Mouse (Mus musculus) adrenal gland, postnatal 4 days (tissue): ENCODE data around the gene Olfr1189. TPM values are rescaled to one million over a fixed set of nuclear protein-coding genes. Genes with fewer than 3 reads are reported as not detected.
"Not testable (repeated sequence)": the region's sequence is repeated elsewhere in the genome, so short reads cannot be mapped to it uniquely, and the experiment has no call there.

Source experiments
- DNase-seq, 2 experiments: peaks; one replicate each; pipeline ENCODE4 v3.0.0; 2021 to 2022; ENCODE audit warnings: low spot score in 2 of 2, mixed read lengths in 2 of 2
- long read RNA-seq, 2 experiments: library from polyadenylated mRNA; stranded (forward); transcript quantifications; one replicate each; pipeline ENCODE4 v2.0.0; 2021
- total RNA-seq, 2 experiments: library from RNA; stranded (reverse); gene quantifications; 2 replicates each; pipeline ENCODE4 v1.2.3; 2021

Gene Olfr1189
- total RNA-seq = not detected
- long read RNA-seq, experiment 1 = 0 reads
- long read RNA-seq, experiment 2 = 0 reads

- DNase-seq = no peak
These were observed at the start of gene Olfr1189 for GRCm38 (mm10) chr2:88586154-88586553. Gene Olfr1189, plus strand, starts transcription at chr2:88586454.

- no peak for DNase-seq
These were observed 29.6 kb upstream of the Olfr1189 start, which contains the start of gene Olfr1188 for GRCm38 (mm10) chr2:88556635-88557034. Gene Olfr1188, plus strand, starts transcription at chr2:88556935.

- DNase-seq = not testable (repeated sequence)
These were observed 13.6 kb upstream of the Olfr1189 start for GRCm38 (mm10) chr2:88572696-88573095.

GRCm38 (mm10) chr2:88640242-88640641, 54.0 kb downstream of the Olfr1189 start, which contains the start of gene Olfr1191-ps1:
Gene Olfr1191-ps1, plus strand, starts transcription at chr2:88640542.
- not testable (repeated sequence) for DNase-seq

Other genes starting within 250 kb of the Olfr1189 start
- not detected for gene Olfr1176, start 249.7 kb upstream of the Olfr1189 start, total RNA-seq
- not detected for gene Olfr1177-ps, start 240.0 kb upstream of the Olfr1189 start, total RNA-seq
- not detected for gene Olfr1178, start 199.4 kb upstream of the Olfr1189 start, total RNA-seq
- not detected for gene Olfr1179, start 180.0 kb upstream of the Olfr1189 start, total RNA-seq
- not detected for gene Olfr1180, start 167.3 kb upstream of the Olfr1189 start, total RNA-seq
- gene Olfr1181, start 160.3 kb upstream of the Olfr1189 start, total RNA-seq = not detected
- not detected for gene Gm13757, start 137.3 kb upstream of the Olfr1189 start, total RNA-seq
- gene Olfr1183, start 131.6 kb upstream of the Olfr1189 start, total RNA-seq = not detected
- not detected for gene Olfr1184, start 102.9 kb upstream of the Olfr1189 start, total RNA-seq
- gene Olfr1185-ps1, start 93.1 kb upstream of the Olfr1189 start, total RNA-seq = not detected
- gene Olfr1186, start 67.9 kb upstream of the Olfr1189 start, total RNA-seq = not detected
- not detected for gene Olfr1188, start 29.5 kb upstream of the Olfr1189 start, total RNA-seq
- gene Olfr1191-ps1, start 54.1 kb downstream of the Olfr1189 start, total RNA-seq = under 1 TPM in 1 of 2 experiments, not detected in 1; 0.06 TPM
- not detected for gene Olfr1192-ps1, start 62.1 kb downstream of the Olfr1189 start, total RNA-seq
- not detected for gene Olfr1193, start 89.2 kb downstream of the Olfr1189 start, total RNA-seq
- gene Olfr1195, start 102.7 kb downstream of the Olfr1189 start, total RNA-seq = not detected
- not detected for gene Olfr1196, start 118.1 kb downstream of the Olfr1189 start, total RNA-seq
- not detected for gene Olfr1197, start 145.9 kb downstream of the Olfr1189 start, total RNA-seq
- gene Olfr1198, start 164.9 kb downstream of the Olfr1189 start, total RNA-seq = not detected
- gene Olfr1199, start 174.0 kb downstream of the Olfr1189 start, total RNA-seq = not detected
- gene Olfr1200, start 184.0 kb downstream of the Olfr1189 start, total RNA-seq = not detected
- not detected for gene Olfr1201, start 206.6 kb downstream of the Olfr1189 start, total RNA-seq
- not detected for gene Olfr1202, start 228.0 kb downstream of the Olfr1189 start, total RNA-seq
- not detected for gene Olfr1205, start 243.3 kb downstream of the Olfr1189 start, total RNA-seq